Mouse (Mus musculus): ENCODE measurements at regions not wholly inside any gene's neighbourhood (a gene's known extent, or its start where the extent isn't known, plus 50 kb on each side); places are given as distances from the start of the nearest gene placed in this dataset.

- H3K4me1 ChIP-seq (ENCODE audit: control insufficient read depth, insufficient read depth, low read length), result peaks cover 5% of the 10 kb centered on the region
- TF ChIP-seq CTCF (IDR thresholded peaks at IDR 0.05; ENCODE audit: low read depth, low read length) (no peak), EP300 (IDR thresholded peaks at IDR 0.05; ENCODE audit: insufficient read depth, low read depth, low read length) (no peak), POLR2A (IDR thresholded peaks at IDR 0.05; ENCODE audit: insufficient read depth, low read length) (no peak)
Observed at GRCm38 (mm10) chr8:26845481-26846194, 131.5 kb upstream of the Zfp703 start.

GRCm38 (mm10) chr8:26847009-26847408, 130.1 kb upstream of the Zfp703 start:
- no peak overlapping the region for H3K9ac ChIP-seq (ENCODE audit: low read depth, poor library complexity, severe bottlenecking)
- H3K27me3 ChIP-seq (ENCODE audit: control insufficient read depth, insufficient read depth, low read length, poor library complexity, severe bottlenecking), result no peaks in the 10 kb centered on the region
- peaks cover 5% of the 10 kb centered on the region for H3K4me1 ChIP-seq (ENCODE audit: control insufficient read depth, insufficient read depth, low read length)
- H3K36me3 ChIP-seq (ENCODE audit: control insufficient read depth, insufficient read depth, low read length, poor library complexity, severe bottlenecking), result no peaks in the 10 kb centered on the region
- H3K4me3 ChIP-seq (ENCODE audit: low read depth, low read length), result no peak overlapping the region
- H3K9me3 ChIP-seq (replicated peaks; ENCODE audit: control insufficient read depth, insufficient read depth, low read length, poor library complexity, severe bottlenecking), result no peaks in the 10 kb centered on the region
- TF ChIP-seq POLR2A (IDR thresholded peaks at IDR 0.05; ENCODE audit: insufficient read depth, low read length), result no peak
- no peak for TF ChIP-seq CTCF (IDR thresholded peaks at IDR 0.05; ENCODE audit: low read depth, low read length)
- no peak for TF ChIP-seq EP300 (IDR thresholded peaks at IDR 0.05; ENCODE audit: insufficient read depth, low read depth, low read length)
- no peak overlapping the region for H3K27ac ChIP-seq (ENCODE audit: insufficient read depth, low read length)

More at GRCm38 (mm10) chr8:26845481-26846194, 131.5 kb upstream of the Zfp703 start:
- H3K4me3 ChIP-seq (ENCODE audit: low read depth, low read length), result no peak overlapping the region
- no peak overlapping the region for H3K9ac ChIP-seq (ENCODE audit: low read depth, poor library complexity, severe bottlenecking)
- H3K36me3 ChIP-seq (ENCODE audit: control insufficient read depth, insufficient read depth, low read length, poor library complexity, severe bottlenecking), result no peaks in the 10 kb centered on the region
- H3K27ac ChIP-seq (ENCODE audit: insufficient read depth, low read length), result no peak overlapping the region
- H3K27me3 ChIP-seq (ENCODE audit: control insufficient read depth, insufficient read depth, low read length, poor library complexity, severe bottlenecking), result no peaks in the 10 kb centered on the region
- no peaks in the 10 kb centered on the region for H3K9me3 ChIP-seq (replicated peaks; ENCODE audit: control insufficient read depth, insufficient read depth, low read length, poor library complexity, severe bottlenecking)

DNA sequence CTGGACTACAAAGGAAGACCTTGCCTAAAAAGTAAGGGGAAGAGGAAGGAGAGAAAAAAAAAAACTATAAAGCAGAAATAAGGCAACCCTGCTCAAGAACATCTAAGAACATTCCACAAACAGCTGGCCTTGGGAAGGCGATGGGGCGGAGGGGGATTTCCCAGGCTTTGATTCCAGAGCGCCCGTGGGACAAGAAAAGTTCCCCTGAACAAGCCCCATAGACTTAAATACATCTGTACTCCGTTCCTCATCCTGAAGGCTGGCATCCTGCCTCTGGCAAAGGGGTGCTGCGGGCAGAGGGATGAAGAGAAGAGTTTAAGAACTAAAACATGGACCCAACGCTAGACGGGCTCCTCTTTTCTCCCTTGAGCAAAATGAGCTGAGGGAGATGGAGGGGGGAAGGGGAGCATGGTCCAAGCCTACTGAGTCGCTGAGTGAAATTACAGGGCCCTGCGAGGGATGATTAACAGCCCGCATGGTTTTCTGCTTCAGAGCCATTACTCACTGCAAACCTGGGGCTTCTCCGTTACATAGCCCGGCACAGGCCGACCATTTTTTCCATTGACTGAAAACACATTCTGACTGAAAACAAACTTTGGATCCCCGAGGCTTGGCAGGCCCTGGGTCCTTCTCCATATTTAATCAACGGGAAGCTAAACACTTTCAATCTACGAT, 128.9 kb upstream of the Zfp703 start:
- Histone ChIP-seq H3K4me1 (ENCODE audit: control insufficient read depth, insufficient read depth, low read length) (peaks cover 5% of the 10 kb centered on the region), H3K9me3 (replicated peaks; ENCODE audit: control insufficient read depth, insufficient read depth, low read length, poor library complexity, severe bottlenecking) (no peaks in the 10 kb centered on the region), H3K27me3 (ENCODE audit: control insufficient read depth, insufficient read depth, low read length, poor library complexity, severe bottlenecking) (no peaks in the 10 kb centered on the region), H3K9ac (ENCODE audit: low read depth, poor library complexity, severe bottlenecking) (no peak overlapping the region), H3K27ac (ENCODE audit: insufficient read depth, low read length) (no peak overlapping the region), H3K4me3 (ENCODE audit: low read depth, low read length) (no peak overlapping the region), H3K36me3 (ENCODE audit: control insufficient read depth, insufficient read depth, low read length, poor library complexity, severe bottlenecking) (no peaks in the 10 kb centered on the region)
- TF ChIP-seq EP300 (IDR thresholded peaks at IDR 0.05; ENCODE audit: insufficient read depth, low read depth, low read length), result no peak

- TF ChIP-seq CTCF (IDR thresholded peaks at IDR 0.05; ENCODE audit: low read depth, low read length) (no peak), EP300 (IDR thresholded peaks at IDR 0.05; ENCODE audit: insufficient read depth, low read depth, low read length) (no peak), POLR2A (IDR thresholded peaks at IDR 0.05; ENCODE audit: insufficient read depth, low read length) (no peak)
- Histone ChIP-seq H3K36me3 (ENCODE audit: control insufficient read depth, insufficient read depth, low read length, poor library complexity, severe bottlenecking) (no peaks in the 10 kb centered on the region), H3K4me3 (ENCODE audit: low read depth, low read length) (no peak overlapping the region), H3K9ac (ENCODE audit: low read depth, poor library complexity, severe bottlenecking) (no peak overlapping the region), H3K27me3 (ENCODE audit: control insufficient read depth, insufficient read depth, low read length, poor library complexity, severe bottlenecking) (no peaks in the 10 kb centered on the region), H3K27ac (ENCODE audit: insufficient read depth, low read length) (no peak overlapping the region), H3K4me1 (ENCODE audit: control insufficient read depth, insufficient read depth, low read length) (peaks cover 5% of the 10 kb centered on the region), H3K9me3 (replicated peaks; ENCODE audit: control insufficient read depth, insufficient read depth, low read length, poor library complexity, severe bottlenecking) (no peaks in the 10 kb centered on the region)
Observed at GRCm38 (mm10) chr8:26848955-26849684, 128.0 kb upstream of the Zfp703 start.

DNA sequence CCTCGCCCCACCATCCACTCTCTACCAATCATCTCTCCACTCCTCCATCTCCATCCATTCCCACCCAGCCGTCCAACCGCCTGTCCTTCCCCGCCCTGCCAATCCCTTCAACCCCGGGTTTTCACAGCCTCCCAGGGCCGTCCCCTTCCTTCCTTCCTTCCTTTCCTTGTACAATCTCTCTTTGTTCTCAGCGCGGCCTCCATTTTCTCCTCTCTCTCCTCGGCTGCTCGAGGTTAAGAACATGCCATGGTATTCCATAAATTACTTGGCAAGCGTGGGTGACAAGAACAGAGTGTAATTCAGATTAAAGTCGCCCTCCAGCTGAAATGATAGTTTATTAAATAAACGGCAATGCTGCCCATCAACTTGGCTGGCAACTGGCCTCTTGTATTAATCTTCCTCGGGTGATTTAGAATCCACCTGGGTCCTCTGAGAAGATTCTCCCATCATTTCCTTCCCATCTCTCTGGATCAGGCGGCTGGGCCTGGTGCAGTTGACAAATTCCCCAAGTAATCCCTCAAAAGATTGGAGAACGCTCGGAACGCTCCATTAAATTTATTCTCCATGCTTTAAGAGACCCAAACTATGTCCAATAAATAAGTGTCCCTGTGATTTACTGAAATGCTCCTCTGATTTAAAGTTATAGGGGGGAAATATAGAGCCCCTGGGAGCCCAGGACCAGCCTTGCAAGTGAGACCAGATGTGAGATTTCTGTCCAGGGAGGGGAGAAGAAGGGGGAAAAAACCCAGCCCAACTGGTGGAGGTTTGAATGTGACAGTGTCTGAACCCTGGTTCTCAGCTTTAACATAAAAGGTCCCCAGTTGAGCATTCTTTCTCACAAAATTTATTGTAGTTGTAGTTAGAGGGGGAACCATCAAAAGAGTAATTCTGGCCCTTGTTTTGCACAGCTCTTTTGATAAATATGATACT, 125.0 kb upstream of the Zfp703 start:
- H3K9me3 ChIP-seq (replicated peaks; ENCODE audit: control insufficient read depth, insufficient read depth, low read length, poor library complexity, severe bottlenecking), result no peaks in the 10 kb centered on the region
- no peaks in the 10 kb centered on the region for H3K36me3 ChIP-seq (ENCODE audit: control insufficient read depth, insufficient read depth, low read length, poor library complexity, severe bottlenecking)
- no peak overlapping the region for H3K27ac ChIP-seq (ENCODE audit: insufficient read depth, low read length)
- H3K4me1 ChIP-seq (ENCODE audit: control insufficient read depth, insufficient read depth, low read length), result no peaks in the 10 kb centered on the region
- no peak for TF ChIP-seq POLR2A (IDR thresholded peaks at IDR 0.05; ENCODE audit: insufficient read depth, low read length)
- no peak for TF ChIP-seq EP300 (IDR thresholded peaks at IDR 0.05; ENCODE audit: insufficient read depth, low read depth, low read length)
- no peak for TF ChIP-seq CTCF (IDR thresholded peaks at IDR 0.05; ENCODE audit: low read depth, low read length)
- no peak overlapping the region for H3K9ac ChIP-seq (ENCODE audit: low read depth, poor library complexity, severe bottlenecking)
- H3K27me3 ChIP-seq (ENCODE audit: control insufficient read depth, insufficient read depth, low read length, poor library complexity, severe bottlenecking), result no peaks in the 10 kb centered on the region
- no peak overlapping the region for H3K4me3 ChIP-seq (ENCODE audit: low read depth, low read length)
